Mouse (Mus musculus) 3T3-L1 (cell line): ENCODE data around the gene Rnf166.

Source experiments
- DNase-seq: peaks from one replicate; pipeline ENCODE4 v3.0.0-alpha.2; 2015; ENCODE audit warnings: low read depth, low spot score

Rnf166 gene

DNA sequence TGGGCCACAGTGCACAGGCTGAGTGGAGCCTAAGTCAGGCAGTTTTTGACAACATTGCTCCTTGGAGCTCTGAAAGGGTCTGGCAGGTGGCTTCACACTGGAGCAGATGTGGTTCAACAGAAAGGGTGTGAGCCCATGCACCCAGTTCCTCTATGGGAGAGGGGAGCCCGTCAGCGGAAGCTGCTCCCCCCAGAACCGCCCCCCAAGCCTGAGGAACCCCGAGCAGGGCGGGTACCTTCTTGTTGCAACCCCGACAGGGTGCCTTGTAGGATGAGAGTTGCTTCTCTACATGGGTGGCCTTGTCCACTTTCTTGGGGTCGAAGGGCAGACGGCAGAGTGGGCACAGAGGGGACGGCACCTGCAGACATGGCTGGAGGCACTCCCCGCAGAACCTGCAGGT is 5.9 kb downstream of the Rnf166 start:
- DNase-seq = no peak

DNA sequence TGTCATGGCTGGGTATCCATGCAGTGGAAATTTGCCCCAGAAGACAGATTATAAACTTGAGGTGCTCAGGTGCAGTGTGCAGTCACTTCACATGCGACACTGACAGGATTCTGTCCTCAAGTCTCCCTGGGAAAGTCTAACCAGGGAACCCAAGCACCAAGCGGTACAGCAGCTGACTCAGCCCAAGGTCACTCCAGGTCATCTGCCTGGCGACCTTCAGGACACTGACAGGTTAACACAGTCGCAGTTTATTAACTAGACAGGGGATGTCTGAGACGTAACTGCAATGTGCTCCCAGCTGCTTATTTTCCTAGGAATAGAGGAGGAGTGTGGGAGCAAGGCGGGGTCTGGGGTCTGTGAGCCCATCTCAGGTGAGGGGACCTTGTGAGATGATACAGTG is 6.5 kb downstream of the Rnf166 start:
- DNase-seq = no peak

DNA sequence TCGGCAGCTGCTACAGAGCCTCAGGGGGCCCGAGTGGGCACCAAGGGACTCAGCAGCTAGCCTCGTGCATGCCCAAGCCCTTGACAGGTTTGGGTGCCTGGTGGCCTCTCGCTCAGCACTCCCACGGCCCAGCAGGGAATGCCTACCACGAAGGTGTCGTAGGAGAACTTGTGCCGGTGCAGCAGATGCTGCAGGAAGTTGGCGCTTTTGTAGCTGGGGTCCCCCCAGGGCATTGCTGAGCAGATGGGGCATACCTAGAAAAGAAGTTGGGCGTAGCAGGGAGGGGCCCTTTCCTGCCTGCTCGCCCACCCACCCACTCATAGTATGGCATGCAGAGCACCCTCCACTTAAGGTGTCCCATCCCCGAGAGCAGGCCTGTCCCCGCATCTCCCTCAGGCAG is 8.0 kb downstream of the Rnf166 start:
- no peak for DNase-seq

DNA sequence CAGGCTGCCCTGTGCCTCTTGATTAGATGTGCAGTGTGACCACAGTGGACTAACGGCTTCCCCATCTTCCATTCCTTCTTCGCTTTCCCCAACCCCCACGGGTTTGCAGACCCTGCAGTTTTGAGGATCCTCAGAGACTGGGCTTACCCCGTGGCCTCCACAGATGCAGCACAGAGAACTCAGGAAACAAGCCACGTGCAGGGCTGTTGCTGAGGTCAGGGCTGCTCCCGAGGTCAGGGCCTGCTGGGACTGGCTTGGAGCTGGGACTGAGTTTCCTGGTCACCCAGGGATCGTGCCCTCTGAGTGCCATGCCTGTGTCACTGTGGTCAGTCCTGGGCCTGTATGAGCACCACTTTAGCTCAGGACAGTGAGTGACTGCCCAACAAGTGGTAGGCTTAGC is 10.9 kb downstream of the Rnf166 start:
- no peak for DNase-seq

DNA sequence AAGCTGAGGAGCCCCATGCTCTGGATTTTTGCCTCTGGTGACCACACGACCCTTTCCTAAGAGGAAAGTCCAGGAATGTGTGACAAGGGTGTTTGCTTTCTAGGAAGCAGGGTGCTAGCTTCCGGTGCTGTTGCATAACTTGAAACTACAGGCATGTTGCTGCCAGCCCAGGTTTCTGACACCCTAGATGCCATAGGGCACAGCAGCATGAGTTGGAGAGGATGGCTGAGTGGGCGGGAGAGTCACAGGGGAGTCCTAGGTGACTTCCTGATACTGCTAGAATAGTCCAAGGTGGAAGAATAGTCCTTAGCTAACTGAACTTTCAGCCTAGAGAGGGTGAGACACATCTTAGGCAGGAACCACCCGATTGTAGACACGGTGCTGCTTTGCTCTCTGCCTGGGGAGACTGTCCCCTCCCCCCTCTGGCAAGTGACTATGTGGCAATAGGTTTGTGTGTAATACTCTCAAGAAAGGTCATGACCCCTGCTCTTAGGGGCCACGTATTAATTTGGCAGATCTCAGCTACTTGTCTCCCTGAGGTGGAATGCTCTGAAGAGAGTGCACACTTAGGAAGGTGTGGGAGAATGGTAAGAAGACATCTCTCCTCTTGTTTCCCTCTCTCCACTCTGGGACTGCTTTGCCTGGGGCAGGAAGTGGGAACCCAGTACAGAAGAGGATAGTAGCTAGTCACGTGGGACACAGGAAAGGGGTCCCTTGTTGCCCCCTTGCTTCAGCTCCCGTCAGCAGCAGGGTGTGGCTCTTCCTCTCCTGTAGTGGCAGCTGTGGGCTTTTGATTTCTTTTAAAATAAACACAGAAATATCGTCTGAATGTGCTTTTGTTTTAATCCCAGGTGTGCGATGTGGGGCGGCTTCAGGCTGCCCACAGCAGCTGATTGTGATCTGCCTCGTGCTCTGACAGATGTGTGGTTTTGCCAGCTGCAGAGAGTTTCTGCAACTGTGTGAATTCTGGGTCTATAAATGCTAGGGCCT is 11.9 kb downstream of the Rnf166 start:
- no peak for DNase-seq

DNA sequence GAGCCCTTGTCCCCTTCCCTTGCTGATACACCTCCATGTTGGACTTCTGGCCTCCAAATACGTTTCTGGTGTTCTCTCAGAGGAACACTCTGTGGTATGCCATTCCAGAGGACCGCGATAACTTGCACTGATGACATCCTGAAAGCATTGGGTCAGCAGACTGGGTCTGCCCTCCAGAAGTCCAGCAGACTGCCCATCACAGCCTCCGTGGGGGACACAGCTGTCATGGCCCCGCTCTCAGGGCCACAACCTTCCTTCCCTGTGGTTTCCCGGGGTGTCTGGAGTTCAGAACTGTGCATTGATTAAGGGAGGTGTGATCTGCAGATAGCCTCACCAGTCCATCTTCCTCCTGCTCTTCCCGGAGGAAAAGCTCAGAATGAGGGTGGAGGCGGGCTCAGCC is 13.4 kb downstream of the Rnf166 start:
- DNase-seq = peak; percentile 20

DNA sequence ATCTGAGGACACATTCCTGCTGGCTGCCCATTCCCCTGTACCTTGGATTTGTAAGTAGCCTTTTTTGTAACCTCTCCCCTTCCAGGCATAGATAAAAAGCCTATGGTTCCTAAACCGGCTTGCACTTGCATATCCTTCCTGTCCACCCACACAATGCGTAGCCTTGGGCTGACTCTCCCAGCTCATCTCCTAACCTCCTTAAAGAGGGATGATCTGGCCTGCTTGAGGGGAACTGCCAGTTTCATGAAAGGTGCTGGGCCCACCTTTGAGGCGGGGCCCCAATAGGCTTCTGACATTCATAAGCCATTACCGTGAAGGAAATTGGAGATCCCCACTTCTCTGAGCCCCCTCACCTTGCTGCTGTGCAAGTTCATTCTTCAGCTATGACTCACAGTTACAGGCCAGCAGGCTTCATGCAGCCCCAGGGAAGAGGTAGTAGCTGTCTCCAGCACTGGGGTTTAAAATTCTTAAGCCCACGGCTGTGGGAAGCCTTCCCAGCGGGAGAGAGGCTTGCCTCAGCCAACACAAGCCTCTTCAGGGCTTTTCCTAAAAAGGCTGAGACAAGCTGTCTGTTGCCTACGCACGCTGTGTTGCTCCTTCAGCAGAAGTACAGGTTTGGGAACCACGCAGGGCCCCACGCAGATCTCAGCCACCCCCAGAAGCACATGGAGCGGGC is 14.3 kb downstream of the Rnf166 start:
- DNase-seq = peak; percentile 87

DNA sequence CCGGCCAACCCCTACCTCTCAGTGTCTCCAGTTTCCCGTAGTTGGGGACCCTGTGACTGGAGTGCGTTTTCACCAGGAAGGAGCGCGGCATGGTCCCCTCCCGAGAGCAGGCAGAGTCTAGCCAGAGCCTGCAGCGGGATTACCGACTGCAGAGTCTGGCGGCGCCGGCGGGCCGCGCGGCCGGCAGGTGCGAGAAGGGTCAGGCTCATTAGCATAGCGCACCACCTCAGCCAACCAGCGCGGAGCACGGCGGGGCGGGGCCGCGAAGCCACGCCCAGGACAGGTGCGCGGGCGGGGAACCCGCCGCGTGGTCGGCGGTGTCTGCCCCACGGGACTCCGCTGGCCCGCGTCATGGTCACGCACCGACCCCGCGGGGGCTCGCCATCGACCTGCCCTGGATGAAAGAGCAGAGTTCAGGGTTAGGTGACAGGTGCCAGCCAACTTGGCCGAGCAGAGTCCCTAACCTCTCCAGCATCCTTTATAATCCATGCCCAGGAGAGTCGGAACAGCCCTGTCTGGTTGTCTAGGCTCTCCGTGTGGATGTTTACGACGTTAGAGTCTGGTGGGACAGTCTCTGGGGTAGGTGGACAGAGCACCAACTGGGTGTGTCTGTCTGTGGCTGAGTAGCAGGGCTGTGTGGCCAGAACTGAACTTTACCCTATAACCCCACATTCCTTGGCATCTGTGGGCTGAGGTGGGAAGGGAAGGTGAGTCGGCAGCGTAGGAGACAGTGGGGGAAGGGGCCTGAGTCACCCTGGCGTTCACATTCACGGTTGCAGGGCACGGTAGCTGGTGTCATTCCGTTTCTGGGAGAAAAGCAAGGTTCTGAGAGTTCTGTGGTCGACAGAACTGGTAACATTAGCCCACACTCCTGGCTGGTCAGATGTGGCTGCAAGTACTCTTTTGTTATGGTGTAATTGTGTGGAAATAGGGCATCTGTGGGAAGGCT is 15.1 kb downstream of the Rnf166 start, which contains the start of gene Snai3:
Snai3 (minus strand) TSS at position 210 of the 949 bp plus-strand sequence.
- DNase-seq = peak; percentile 78

DNA sequence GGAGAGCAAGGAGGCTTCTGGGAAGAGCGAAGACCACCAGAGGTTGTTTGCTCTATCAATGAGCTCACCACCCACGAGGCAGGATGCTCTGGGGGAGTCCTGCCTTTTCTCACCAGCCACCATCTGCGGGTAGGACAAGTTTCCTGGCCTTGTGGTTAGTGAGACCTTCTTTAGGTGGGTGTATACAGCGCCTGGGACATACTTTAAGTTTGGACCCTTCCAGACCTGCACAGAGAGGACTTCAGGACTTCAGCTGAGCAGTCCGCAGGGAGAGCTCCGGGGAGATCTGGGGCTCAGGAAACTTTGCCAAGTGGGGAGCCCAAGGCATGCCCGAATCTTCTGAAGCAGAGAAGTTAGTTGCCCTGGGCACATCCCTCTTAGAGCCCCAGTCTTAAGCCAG is 15.9 kb downstream of the Rnf166 start:
- no peak for DNase-seq

DNA sequence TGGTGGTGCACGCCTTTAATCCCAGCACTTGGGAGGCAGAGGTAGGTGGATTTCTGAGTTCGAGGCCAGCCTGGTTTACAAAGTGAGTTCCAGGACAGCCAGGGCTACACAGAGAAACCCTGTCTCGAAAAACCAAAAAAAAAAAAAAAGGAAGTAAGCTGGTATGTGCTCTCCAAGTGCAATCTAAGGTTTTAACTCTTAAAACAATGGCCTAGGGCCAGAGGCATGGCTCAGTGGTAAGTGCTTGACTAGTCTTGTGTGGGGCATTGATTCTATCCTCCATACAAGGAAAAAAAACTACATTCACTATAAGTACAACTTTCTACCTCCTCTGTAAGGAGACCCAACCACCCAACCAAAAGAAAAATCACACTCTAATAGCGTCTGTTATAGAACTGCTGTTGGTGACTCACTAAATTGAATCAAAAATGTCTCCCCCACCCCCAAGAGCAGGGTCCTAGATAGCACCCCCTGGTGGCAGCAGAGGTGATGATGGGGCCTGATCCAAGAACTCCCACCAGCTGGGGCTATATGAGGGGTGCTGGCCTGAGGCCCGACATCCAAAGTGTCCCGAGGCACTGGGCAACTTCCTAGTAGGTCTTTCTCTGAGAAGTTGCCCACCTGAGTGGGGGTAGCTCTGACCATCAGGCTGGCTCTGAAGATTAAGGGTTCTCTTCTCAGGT is 16.5 kb downstream of the Rnf166 start:
- DNase-seq = no peak

DNA sequence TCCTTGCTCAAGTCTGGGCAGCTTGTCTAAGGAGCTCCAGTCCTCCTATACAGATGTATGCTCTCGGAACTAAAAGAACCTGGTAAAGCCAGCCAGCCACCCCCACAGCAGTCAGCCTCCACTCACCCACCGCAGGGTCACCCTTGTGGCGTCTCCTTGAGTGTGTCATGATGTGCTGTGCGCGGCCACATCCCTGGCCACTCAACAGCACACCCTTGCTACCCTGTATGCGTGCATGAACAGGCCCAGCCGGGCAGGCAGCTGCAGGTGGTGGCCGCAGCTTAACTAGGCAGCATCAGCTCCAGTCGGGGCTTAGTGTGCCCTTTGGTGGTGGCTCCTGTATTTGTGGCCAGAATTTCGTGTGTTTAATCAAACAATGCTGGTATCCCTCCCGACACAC is 18.7 kb downstream of the Rnf166 start:
- DNase-seq = no peak

DNA sequence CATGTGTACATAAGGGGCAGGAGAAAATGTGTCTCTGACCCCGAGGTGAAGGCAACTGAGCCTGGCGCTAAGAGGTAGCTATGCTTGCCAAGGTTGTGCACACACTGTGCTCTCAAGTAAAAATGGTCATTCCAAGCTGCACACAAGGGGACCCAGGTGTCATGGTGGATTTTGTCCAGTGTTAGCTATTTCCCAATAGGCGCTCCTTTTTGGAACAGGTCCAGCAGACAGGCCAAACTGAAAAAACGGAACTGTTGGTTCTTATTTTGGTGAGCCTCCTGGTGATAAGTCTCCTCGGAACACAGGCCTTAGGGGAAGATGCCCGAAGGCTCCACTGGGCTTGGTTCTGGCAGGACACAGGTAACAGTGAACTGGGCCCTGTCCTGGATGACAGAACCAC is 21.5 kb downstream of the Rnf166 start:
- DNase-seq = no peak

DNA sequence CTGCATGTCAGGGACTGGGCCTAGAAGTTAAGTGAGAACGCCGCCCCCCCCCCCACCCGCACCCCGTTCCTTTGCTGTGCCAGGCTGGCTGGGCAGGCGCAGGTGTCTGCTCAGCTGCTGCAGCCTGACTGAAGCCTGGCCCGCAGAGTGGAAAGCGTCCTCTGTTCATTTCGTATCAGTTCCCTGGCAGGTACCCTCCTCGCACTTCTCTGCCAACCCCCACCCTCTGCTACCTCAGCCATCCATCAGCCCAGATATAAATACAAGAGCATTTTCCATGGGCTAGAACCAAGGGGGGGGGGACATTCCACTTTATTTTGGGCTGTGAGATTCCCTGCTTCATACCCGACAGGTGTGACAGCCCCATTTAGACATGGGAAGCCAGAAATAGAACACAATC is 23.7 kb downstream of the Rnf166 start:
- no peak for DNase-seq

DNA sequence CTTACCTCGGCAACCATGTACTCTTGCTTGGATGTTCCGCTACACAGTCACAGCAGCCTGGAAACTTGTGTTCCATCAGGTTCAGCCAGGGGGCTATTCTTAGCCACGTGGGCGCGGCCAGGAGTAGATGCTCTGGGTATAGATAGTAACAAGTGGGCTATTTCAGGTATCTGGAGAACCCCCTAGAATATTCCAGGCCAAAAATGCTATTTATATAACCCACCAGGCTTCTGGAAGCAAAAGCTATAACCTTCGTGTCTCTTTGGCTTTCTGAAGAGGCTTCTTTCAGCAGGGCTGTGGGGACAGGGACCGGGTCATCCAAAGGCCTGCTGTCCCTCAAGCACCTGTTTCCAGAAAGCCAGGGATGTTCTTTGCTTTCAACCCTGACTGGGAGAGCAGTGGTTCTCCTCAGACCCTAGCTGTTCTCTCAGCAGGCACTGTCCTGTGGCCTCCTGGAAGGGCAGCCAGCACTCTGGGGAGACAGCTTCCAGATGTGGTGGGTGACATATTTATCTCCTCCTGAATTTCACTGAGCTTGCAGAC is 24.6 kb downstream of the Rnf166 start:
- no peak for DNase-seq

DNA sequence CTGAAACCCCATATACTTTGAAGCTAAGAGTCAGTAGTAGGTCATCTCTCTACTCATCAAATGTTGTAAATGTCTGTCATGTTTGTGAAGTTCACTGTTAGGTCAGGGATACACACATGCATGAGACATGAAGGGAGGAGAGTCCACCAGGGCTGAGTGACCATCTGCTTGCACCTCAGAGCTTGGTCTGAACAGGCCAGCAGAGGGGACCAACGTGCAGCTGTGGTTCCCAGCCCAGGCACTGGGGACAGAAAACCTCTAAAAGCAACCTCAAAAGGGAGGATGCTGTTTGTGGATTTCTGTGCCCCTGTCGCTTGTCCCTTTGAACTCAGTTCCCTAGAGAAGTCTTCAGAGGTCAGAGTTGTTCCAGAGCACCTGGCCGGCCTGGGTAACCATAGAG is 30.7 kb downstream of the Rnf166 start:
- peak; percentile 69 for DNase-seq

DNA sequence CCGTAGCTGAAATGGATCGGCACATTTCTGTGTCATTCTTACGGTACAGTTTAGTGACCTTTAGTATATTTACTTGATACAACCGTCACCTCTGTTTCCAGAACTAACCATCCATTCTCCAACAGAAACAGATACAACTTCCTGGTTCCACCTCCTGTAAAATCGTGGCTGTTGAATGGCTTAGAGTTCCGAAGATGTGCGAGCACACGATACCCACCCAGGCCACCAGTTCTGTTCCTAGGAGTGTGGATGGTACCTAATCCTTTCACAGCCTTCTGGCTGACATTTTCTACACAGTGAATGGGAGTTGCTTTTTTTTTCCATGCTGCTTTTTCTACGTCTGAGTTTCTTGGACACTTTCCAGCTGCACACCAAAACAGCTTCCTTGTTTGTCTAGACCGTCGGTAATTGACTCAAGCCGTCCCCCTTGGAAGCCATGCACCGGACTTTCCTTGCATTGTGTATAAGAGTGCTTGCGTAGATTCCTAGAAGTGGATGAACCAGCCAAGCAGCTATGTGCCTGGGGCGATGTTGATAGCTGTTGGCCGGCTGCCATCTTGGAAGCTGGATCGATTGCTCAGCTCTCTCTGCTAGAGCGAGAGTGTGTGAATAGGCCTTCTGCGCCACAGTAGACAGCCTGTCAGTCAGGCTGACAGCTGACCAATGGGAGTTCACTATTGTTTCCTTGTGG is 31.7 kb downstream of the Rnf166 start:
- peak; percentile 96 for DNase-seq

DNA sequence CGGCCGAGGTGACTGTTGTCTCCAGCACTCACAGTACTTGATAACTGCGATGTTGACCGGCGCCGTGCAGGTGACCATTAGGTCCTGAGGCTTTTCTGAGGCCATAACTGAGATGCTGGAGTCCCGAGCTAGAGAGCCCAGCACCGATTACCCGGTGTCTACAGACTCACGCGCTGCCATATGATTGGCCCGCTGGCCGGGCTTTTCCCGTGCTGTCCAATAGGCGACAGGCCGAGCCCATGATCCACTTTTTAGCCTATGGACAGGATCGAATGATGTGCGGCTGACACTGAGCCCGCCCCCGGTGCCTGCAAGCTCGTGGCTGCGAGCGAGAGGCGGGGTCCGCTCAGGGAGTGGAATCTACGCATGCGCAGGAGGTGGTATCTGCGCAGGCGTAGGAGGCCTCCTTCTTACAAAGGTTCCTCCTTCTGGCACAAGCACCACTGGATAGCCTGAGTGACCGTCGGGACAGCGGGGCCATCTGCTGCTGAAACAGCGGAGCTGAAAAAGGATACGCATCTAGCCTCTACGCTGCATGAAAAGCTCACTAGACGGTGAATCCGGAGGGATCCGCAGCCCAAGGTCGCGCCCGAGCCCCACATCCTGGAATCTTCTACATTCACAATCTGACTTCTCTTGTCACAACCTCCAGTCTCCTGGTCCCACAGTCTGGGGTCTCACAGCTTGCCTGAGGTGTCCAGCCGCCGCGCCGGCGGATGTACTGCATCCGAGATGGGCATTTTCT is 32.4 kb downstream of the Rnf166 start, which contains the start of gene Mvd:
Mvd (minus strand) TSS at position 161 of the 745 bp plus-strand sequence.
- peak; percentile 99 for DNase-seq

DNA sequence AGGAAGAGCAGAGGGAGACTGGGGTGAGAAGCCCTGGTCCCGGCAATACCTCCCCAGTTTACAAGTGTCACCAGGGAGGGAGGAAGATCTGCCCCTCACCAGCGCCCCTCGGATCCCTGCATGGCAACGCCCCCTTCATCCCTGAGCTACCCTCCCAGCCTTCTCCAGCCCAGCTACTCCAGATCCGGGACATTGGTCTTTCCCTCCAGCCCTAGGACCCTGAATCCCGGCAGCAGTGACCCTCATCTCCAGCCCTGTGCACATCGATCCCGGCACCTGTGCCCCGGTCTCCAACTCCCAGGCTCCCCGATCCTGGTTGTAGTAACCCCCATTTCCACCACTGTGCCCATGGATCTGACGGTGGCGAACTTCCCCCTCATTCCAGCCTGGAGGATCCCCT is 33.1 kb downstream of the Rnf166 start:
- DNase-seq = no peak

DNA sequence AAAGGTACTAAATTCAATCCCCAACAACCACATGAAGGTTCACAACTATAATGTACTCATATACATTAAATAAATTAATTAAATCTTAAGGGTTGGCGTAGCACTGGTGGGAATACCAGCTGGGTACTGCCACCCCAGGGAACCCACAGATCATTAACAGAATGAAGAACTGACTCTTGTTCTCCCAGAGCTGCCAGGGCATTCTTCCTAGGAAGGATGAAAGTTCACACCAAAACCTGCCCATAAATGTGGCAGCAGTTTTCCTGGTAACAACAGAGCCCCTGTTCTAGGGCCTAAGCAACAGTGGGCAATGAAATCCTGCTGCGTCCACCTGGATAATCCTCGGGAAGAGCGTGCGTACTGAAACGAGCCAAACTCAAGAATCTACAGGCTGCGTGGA is 33.5 kb downstream of the Rnf166 start:
- no peak for DNase-seq
